Mouse (Mus musculus): ENCODE measurements at regions not wholly inside any gene's neighbourhood (a gene's known extent, or its start where the extent isn't known, plus 50 kb on each side); places are given as distances from the start of the nearest gene placed in this dataset.

DNA sequence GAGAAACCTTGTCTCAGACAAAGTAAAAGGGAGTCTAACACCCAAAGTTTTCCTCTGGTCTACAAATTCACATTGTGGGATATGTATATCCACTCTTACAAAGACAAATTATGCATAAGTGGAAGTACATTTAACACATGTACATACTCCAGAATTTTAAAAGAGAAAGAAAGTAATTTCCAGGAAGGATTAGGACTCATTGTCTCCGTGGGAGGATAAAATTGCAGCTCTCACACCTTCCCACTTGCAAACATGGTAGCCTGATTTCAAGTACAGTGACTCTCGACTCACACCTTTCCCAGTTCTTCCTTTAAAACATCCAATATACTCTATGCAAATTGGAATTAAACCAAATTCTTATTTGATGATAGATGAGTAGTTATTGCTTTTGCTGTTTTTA is 351.0 kb upstream of the B430305J03Rik start:
- TF ChIP-seq CTCF (conservative IDR thresholded peaks at IDR 0.05; ENCODE audit: insufficient read depth, insufficient read length, low read depth, low read length) (no peak), POLR2A (IDR thresholded peaks at IDR 0.05; ENCODE audit: low read depth, low read length) (no peak)

Measured in kidney, adult 2 months (tissue).